Mouse (Mus musculus): ENCODE measurements around the gene Pdcd1lg2.
A peak's percentile ranks its signal among the peaks of the same experiment; 100 is the strongest.

Gene Pdcd1lg2

DNA sequence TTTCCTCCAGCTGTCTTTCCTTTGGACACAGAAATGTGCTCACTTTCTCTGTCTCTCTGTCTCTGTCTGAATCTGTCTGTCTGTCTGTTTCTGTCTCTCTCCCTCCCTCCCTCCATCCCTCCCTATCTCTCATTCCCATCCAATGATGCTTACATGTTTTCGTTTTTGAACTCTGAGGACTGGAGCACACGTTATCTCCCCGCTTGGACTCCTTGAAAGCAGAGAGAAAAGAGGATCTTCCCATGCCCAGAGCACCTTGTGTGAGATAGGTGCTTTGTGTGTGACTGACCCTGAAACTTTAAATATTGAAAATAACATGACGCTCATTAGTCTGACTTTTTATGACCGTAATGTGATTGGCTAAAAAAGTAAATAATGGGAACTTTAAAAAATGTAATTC is 62.2 kb downstream of the Pdcd1lg2 start:
- DNase-seq = no peak

GRCm38 (mm10) chr19:29474803-29475202 is 64.1 kb downstream of the Pdcd1lg2 start:
- DNase-seq = no peak

- no peak for DNase-seq
These were observed 64.5 kb downstream of the Pdcd1lg2 start for GRCm38 (mm10) chr19:29475210-29475620.

DNA sequence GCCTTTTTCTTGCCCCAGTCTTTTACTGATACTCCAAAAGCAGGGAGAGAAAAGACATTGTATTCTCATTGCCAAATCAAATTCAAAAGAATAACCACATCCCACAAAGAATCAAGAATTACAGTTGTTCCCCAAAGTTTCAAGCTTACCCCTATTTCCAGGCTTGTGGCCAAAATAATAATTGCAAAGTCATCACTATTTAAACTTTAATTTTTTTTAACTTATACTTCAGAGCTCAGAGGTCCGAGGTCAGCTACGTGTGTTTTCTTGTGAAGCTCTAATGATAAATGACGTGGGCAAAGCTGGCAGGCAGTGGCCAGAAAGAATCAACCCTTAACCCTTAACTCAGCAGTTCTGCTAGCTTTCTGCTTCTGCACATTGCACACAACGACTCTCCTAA is 67.9 kb downstream of the Pdcd1lg2 start:
- no peak for DNase-seq

- no peak for DNase-seq
These were observed 70.9 kb downstream of the Pdcd1lg2 start for GRCm38 (mm10) chr19:29481578-29481977.

DNA sequence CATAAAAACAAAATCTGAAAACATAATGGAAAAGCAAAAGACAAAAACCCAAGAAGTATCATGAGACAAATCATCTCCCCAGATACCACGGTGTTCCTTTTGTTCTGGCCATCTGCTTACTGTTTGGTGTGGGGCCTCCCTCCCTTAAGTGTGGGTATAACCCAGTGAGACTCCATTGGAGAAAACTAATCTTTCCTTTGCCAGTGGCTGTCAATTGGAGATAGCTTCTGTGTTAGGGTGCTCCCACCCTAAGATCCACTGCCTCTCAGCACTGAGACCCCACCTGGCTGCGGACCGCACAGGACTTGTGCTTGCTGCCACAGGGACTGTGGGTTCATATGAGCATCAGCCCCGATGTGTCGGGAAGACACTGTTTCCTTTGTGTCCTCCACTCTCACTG is 71.4 kb downstream of the Pdcd1lg2 start:
- no peak for DNase-seq

DNA sequence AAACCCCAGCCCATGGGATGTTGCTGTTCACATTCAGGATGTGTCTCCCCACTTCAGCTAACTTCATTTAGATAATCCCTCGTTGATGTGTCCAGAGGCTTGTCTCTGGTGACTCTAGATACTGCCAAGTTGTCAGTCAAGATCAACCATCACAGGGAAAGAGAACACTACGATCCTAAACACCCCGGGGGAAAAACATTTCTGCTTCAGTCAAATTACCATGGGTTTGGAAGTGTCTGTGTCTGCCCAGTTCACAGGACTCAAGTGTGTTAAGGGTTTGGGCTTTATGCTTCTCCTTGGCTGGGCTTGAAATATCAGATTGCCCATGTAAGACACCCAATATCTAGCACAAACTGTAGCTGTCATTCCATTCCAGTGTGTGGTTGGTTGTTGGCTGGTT is 71.9 kb downstream of the Pdcd1lg2 start:
- DNase-seq = no peak

GRCm38 (mm10) chr19:29483386-29483785 is 72.7 kb downstream of the Pdcd1lg2 start:
- no peak for DNase-seq

GRCm38 (mm10) chr19:29484537-29484936 is 73.8 kb downstream of the Pdcd1lg2 start:
- no peak for DNase-seq

DNA sequence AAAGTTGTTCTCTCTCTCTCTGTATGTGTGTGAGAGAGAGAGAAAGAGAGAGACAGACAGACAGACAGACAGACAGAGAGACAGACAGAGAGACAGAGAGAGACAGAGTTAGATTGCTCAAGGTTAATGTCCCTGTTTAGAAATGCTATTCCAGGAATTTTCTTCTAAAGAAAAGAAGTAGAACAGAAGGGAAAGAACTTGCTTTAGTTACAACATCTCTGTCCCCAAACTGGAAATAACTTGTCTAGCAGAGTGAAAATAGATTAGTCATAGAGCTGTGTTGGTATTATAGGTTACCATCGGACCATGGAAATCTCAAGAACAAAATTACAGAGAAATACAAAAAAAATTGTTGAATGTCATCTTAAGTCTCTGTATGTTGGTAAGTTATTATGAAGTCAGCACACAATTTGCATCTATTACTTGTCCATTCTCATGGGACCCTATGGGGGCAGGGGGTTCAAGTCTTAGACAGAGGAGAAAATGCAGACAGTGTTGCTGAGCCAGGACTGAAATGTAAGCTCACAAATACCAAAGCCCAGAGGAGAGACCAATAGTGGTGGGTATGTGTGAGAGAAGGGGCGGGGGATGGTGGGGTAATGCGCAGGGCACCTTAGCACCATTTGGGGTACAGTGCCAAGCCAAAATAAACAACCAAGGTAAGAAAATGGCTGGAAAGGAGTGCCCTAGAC is 74.7 kb downstream of the Pdcd1lg2 start:
- no peak for DNase-seq

- no peak for DNase-seq
These were observed 76.0 kb downstream of the Pdcd1lg2 start for GRCm38 (mm10) chr19:29486545-29487206.

DNA sequence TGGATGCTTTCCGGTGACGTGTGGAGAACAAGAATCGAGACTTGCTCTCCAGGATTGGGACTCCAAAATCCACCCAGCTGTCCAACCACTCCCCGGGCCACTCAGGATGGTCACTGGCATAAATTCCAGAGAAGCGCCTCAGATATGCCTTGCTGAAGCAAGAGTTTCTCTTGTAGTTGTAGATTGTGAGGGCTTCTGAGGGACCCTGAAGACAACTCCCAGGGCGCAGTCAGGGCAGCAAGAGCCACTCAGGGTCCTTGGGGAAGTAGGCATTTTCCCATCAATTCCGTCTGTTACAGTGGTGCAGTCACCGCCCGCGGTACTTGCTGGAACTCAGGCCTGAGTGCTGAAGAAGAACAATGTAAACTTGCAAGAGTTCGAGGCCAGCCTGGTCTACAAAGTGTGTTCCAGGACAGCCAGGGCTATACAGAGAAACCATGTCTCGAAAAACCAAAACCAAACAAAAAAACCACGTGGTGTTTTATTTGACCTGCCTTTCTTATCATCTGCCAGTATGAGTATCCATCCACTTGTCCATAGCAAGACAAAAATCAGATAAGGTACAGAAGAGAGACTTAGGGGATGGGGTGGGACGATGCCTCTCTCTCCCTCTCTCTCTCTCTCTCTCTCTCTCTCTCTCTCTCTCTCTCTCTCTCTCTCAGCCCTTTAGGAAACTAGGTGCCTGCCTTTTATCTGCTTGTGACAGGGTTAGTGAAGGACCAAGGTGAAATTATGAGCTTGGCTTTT is 76.8 kb downstream of the Pdcd1lg2 start:
- DNase-seq = no peak

GRCm38 (mm10) chr19:29488073-29488390 is 77.3 kb downstream of the Pdcd1lg2 start:
- no peak for DNase-seq

GRCm38 (mm10) chr19:29488420-29488819 is 77.7 kb downstream of the Pdcd1lg2 start:
- DNase-seq = no peak

DNA sequence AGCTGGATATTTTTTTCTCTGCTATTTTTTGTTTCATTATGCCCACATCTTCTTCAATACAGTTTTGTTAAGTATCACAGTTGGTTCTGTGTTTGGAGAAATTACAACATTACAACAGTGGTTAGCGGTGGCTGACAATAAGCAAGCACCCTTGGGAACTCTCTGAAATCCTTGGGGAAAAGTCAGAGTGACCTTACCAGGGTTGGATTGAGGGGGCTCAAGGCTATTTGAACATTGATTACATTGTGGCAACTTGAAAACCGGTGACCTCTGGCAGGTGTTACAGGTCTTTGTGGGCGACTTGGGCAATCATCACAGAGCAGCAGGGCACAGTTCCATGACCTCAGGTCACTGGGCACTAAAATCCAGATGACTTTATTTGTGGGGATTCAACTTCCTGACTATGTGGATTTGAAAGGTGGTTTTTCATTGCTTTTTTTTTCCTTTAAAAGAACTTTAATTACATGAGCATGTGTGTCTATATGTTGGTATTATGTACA is 79.1 kb downstream of the Pdcd1lg2 start:
- DNase-seq = peak in 1 of 2 experiments; percentile 37

DNA sequence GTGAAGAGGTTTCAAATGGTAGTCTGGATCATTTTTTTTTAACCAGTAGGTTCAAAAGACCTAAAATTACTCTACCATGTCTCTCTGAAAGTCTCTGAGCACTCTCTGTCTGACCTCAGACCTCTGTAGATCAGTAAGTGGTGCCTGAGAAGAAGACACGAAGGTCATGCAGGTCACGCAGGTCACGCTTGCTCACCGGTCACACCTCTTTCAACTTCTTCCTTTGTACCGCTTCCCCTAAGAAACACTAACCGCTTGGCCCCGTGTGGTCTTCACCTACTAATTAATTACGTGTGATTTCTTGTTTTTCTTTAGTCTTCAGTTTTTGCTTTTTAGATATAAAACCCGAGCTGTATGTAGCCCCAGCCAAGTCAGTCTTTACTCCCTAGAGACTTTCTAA is 80.7 kb downstream of the Pdcd1lg2 start:
- peak in 1 of 2 experiments; percentile 49 for DNase-seq

- no peak for DNase-seq
These were observed 83.7 kb downstream of the Pdcd1lg2 start for GRCm38 (mm10) chr19:29494454-29494853.

DNA sequence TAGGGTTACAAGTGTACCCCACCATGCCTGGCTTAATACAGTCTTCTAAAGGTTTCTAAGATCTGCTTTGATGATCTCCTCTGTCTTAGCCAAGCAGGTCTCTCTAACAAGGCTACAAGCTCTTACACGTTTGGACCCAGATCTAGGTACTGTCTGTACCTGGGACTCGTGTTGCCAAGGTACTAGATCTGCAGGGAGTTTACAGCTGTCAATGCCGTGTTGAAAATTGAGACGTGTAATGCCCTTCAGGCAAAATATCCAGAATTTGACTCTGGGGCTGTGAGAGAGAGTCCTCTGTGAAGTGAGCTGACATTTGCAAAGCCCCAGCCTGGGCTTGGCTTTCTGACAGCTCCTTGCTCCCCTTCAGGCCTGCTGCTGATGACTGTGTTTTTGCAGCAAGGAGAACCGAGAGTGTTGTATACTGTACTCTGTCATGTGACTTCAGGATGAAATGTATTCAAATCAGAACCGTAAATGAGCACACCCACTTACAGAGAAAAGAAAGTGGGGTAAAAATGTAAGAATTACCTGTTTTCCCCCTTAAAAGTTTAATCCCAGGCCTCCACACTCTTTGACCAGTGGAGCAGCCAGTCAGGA is 85.4 kb downstream of the Pdcd1lg2 start:
- DNase-seq = no peak

DNA sequence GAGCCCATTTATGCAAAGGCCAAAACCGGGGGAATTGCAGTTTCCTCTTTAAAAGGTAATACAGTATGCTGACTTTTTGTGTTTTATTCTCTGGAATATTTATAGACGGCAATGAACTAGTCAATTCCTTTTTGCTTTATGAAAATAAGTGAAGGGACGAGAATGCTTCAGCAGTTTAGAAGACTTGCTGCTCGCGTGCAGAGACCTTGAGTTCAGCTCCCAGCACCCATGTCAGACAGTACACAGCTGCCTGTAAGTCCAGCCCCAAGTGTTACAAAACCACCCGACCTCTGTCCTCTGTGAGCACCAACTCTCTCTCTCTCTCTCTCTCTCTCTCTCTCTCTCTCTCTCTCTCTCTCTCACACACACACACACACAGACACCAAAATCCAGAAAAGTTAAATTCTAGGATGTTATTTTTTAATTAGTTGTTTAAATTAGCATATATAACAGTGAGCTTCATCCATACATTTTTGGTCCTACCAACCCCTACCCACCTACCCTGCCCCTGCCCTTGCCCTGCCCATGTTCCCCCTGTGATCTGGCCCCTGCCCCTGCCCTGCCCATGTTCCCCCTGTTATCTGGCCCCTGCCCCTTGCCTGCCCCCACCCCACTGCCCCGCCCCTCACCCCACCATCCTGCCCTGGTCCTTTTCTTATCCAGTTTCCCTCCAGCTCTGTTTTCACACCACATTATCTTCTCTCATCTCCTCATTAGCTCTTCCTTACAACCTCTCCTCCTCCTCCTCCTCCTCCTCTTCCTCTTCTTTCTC is 86.3 kb downstream of the Pdcd1lg2 start:
- peak; percentile 63 to 77 for DNase-seq

DNA sequence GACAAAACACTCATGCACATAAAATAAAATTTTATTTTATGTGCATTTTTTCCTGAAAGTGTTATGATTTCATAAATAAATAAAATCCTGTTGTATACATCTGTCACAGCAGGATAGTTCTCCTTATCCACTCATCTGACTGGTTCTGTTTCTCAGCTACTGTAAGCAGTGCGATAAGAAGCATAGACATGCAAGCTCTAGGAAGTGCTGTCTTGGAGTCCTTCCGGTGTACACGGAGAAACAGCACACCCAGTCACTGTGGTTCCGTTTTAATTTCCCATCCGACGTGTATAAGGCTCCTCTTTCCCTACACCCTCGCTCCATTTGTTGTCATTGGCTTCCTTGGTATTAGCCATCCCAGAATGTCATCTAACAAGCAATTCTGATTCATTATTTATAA is 87.2 kb downstream of the Pdcd1lg2 start:
- DNase-seq = no peak

- peak; percentile 33 to 48 for DNase-seq
These were observed 88.2 kb downstream of the Pdcd1lg2 start for GRCm38 (mm10) chr19:29498842-29499456.

DNA sequence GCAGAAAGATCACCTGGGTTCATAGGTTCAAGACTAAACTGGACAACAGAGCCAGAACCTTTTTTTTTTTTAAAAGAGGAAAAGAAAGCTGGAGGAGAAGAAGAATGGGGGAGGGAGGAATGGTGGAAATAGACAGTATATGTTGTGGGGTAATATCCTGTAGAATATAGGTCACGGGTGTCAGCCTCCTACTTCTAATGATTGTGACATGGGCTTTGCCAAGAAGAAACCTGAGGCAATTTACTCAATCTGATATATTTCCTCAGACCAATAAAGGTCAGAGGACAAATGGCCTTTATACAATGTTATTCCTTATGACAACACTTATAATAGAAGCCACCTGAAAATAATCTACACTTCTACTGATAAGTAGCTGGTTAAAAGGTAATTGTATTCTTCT is 89.6 kb downstream of the Pdcd1lg2 start:
- DNase-seq = no peak

All from kidney, postnatal 36 days (tissue).